Mouse (Mus musculus) small intestine, adult 2 months (tissue): ENCODE results near the gene 1700037H04Rik.

Experiments
- CTCF ChIP-seq: fragments of 200-500 bp; IDR thresholded peaks from 2 replicates; pipeline ENCODE4 v1.5.1; 2012; ENCODE audit warnings: low read depth, mild to moderate bottlenecking, control low read depth, inconsistent platforms, low read length, moderate library complexity, mixed read lengths; ENCODE audit not compliant: insufficient replicate concordance, insufficient read length; ENCODE audit errors: extremely low read depth
- POLR2A ChIP-seq: fragments of 200-500 bp; IDR thresholded peaks from 2 replicates; pipeline ENCODE4 v1.6.1; 2012; ENCODE audit warnings: low read depth, mild to moderate bottlenecking, control low read depth, inconsistent platforms, low read length, moderate library complexity

DNA sequence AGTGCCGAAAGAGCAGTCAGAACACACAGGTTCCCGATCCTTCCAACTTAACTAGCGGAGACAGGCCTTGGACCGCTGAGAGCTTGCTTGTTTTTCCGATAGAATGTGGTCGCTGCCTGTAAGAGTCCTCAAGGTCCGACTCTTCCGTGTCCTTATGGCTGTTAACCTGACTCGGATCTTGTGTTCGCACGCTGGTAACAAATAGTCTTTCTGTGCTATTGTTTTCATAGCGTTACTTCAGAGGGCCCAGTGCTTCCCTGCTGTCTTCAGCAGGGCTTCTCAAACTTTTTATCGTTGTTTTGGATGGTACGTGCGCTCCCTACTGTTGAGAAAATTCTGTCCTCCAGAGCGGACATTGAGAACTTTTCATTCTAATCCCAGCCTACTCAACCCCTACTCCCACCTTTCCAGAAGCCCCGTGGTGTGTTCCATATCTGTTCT, 810 bp upstream of the 1700037H04Rik start:
- TF ChIP-seq POLR2A = no peak
- TF ChIP-seq CTCF = no peak
